Mouse (Mus musculus): ENCODE data around the gene Smyd3.
A peak's percentile ranks its signal among the peaks of the same experiment; 100 is the strongest.
"Not testable (repeated sequence)": the region's sequence is repeated elsewhere in the genome, so short reads cannot be mapped to it uniquely, and the experiment has no call there.

Gene Smyd3

DNA sequence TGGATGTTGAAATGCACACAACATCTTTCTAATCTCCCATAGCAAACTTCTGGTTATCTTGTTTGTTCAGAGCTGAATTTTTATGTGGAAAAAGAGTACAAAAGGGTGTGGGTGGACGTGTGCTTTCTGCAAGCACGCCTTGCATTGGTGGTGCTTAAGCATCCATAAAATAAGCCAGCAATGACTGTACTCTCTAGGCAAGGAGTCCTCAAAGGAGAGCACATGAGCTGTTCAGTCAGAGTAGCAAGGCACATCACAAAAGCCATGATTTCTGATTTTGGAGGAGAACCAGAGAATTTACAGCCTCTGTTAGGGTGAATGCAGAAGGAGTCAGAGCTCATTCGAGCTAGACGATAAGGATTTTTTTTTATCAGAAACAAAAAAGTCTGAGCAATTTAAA, 343.6 kb downstream of the Smyd3 start:
- DNase-seq (ENCODE audit: low spot score in 2 of 2), result no peak

DNA sequence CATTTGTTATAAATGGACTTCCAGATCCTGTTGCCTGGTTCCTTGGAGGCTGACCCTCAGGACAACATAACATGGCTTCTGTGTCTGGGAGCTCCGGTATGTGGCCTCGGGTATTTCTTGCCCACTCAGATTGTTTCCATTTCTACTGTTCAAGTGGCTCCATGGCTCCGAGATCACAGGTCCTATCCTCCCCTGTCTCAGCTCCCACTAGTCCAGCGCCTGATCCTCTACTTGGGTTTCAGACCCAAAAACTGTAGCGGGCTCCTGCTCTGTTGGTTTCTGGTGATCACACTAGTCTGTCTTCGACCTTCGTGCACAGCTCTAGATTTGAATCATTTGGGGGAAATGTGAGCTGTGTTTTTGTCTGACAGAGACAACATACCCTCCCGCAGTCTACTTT, 347.3 kb downstream of the Smyd3 start:
- DNase-seq (ENCODE audit: low spot score in 2 of 2), result no peak

GRCm38 (mm10) chr1:179169749-179170148, 348.1 kb downstream of the Smyd3 start:
- no peak for DNase-seq (ENCODE audit: low spot score in 2 of 2)

GRCm38 (mm10) chr1:179169161-179169560, 348.7 kb downstream of the Smyd3 start:
- DNase-seq (ENCODE audit: low spot score in 2 of 2), result no peak

DNA sequence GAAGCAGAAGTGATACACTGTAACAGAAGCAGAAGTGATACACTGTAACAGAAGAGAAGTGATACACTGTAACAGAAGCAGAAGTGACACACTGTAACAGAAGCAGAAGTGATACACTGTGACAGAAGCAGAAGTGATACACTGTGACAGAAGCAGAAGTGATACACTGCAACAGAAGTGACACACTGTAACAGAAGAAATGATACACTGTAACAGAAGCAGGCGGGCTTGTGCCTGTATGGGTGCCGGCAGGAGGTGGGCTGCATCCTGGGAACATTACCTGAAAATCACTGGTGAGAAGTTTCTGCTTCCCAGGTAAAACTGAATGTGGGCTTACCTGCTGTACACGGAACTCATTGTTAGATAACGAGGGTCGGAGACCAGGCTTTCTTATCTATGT, 353.6 kb downstream of the Smyd3 start:
- DNase-seq (ENCODE audit: low spot score in 2 of 2), result not testable (repeated sequence)

DNA sequence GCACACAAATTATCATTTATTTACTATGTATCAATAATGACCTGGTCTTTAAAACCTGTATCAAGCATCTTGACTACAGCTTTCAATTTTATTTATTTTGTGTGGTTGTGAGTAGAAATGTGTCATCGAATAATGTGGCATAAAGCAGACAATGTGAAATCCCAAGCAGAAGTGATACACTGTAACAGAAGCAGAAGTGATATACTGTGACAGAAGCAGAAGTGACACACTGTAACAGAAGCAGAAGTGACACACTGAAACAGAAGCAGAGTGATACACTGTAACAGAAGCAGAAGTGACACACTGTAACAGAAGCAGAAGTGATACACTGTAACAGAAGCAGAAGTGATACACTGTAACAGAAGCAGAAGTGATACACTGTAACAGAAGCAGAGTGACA, 355.1 kb downstream of the Smyd3 start:
- not testable (repeated sequence) for DNase-seq (ENCODE audit: low spot score in 2 of 2)

- DNase-seq (ENCODE audit: low spot score in 2 of 2), result no peak
These were observed 355.9 kb downstream of the Smyd3 start for GRCm38 (mm10) chr1:179161947-179162346.

DNA sequence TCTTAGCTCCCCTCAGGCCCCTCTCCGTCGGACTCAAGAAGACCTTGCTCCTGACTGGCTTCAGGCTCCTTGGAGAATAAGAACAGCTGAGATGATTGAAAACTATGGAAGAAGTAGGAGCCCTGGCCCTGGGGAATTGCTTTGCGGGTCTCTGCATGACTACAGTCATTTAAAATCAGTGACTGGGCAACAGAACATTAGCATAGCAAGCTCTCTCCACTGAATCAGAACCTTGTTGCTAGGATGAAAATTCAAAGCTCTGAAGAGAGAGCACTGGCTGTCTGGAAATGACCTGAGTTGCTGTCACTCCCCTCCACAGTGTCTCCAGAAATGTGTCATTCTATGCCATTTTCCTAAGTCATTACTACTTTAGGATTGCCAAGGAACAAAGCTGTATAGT, 357.1 kb downstream of the Smyd3 start:
- DNase-seq (ENCODE audit: low spot score in 2 of 2), result no peak

DNA sequence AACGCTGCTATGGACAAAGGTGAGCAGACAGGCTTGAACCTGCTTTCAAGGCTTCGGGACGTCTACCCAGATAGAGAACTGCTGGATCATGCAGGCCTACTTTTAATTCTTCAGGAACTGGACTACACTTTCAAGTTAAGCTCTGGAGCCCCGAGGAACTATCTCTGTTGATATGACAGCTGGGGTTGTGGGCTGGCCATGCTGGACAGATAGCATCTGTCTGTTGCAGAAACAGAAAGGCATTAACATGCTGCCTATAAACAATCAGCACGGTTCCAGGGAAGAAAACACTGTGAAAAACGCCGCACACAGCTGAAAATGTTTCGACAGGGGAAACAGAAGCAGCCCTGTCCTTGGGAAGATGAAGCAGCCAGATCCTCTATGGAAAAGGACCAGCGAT, 365.5 kb downstream of the Smyd3 start:
- DNase-seq (ENCODE audit: low spot score in 2 of 2), result no peak

- DNase-seq (ENCODE audit: low spot score in 2 of 2), result no peak
These were observed 366.6 kb downstream of the Smyd3 start for GRCm38 (mm10) chr1:179151275-179151674.

GRCm38 (mm10) chr1:179149468-179150140, 368.2 kb downstream of the Smyd3 start:
- DNase-seq (ENCODE audit: low spot score in 2 of 2), result no peak

GRCm38 (mm10) chr1:179146730-179147167, 371.1 kb downstream of the Smyd3 start:
- DNase-seq (ENCODE audit: low spot score in 2 of 2), result no peak

DNA sequence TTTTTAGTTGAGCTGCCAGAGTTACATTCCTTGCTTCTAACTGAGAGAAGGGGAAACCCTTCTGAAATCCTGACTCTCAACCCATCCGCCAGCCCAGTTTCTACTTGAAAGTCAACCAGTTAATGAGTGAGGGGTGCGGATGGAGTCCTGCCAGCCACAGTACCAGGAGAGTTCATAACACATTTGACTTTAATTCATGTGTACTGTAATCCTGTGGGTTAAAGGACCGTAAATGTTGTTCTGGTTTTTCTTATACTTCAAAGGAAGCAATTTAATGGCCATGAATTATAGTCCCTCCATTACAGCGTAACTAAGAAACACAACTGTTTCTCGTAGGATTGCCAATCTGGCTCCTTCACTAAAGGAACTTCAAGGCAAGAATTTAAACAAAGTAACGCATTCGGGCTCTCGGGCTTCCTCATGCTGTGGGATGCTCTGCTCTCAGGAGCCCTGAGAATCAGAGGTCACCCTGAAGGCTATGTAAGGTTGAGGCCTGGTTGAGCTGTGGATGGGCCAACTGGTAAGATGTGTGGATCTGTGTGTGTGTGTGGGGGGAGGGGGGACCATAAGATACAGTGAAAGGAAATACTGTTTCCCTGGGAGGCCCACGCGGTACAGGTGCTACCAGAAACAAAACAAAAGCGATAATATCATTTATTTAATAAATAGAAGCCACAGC, 374.5 kb downstream of the Smyd3 start:
- no peak for DNase-seq (ENCODE audit: low spot score in 2 of 2)

- DNase-seq (ENCODE audit: low spot score in 2 of 2), result peak; percentile 10 to 48
These were observed 375.7 kb downstream of the Smyd3 start for GRCm38 (mm10) chr1:179142177-179142576.

GRCm38 (mm10) chr1:179141071-179141650, 376.7 kb downstream of the Smyd3 start:
- no peak for DNase-seq (ENCODE audit: low spot score in 2 of 2)

- no peak for DNase-seq (ENCODE audit: low spot score in 2 of 2)
These were observed 380.7 kb downstream of the Smyd3 start for GRCm38 (mm10) chr1:179137145-179137477.

GRCm38 (mm10) chr1:179136461-179137144, 381.2 kb downstream of the Smyd3 start:
- DNase-seq (ENCODE audit: low spot score in 2 of 2), result peak in 1 of 2 experiments; percentile 27

DNA sequence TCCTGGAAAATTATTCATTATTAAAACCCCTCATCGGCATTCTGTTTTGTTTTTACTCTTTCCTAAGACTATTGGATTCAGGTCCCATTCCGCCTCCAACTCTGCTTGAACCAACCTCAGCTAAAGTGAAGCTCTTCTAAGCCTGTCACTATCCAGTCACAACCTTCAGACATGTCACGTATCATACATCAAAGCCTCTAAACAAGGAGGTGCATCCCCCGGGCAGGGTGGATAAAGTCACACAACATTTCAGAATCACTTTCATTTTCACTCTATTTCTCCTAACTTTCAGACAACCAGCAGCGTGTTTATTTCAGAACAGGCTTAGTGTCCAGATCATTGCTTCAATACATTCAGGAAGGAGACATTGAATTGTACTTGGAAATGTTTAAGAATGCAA, 387.8 kb downstream of the Smyd3 start:
- no peak for DNase-seq (ENCODE audit: low spot score in 2 of 2)

DNA sequence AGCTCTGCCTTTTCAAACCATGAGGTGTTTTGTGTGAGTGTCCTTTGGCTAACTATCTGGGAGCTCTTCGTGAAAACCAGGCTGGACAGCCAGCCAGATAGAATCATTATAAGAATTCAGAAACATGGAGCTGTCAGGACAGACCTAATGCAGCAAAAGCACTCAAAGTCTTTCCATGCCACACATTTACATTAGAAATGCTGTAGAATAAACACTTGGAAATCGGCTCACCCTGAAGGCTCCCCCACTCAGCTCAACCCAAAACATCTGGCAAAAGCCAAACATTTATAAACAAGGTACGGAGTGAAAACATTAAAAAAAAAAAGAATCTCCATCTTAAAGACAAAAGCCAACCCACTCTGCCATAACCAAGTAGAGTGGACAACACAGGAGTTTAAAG, 391.6 kb downstream of the Smyd3 start:
- DNase-seq (ENCODE audit: low spot score in 2 of 2), result no peak

GRCm38 (mm10) chr1:179122476-179123229, 395.2 kb downstream of the Smyd3 start:
- peak in 1 of 2 experiments; percentile 26 for DNase-seq (ENCODE audit: low spot score in 2 of 2)

GRCm38 (mm10) chr1:179120217-179120966, 397.4 kb downstream of the Smyd3 start:
- DNase-seq (ENCODE audit: low spot score in 2 of 2), result no peak
